Mouse (Mus musculus) gonadal fat pad, adult 2 months (tissue): ENCODE measurements at regions not wholly inside any gene's neighbourhood (a gene's known extent, or its start where the extent isn't known, plus 50 kb on each side); places are given as distances from the start of the nearest gene placed in this dataset.
"Not testable (repeated sequence)": the region's sequence is repeated elsewhere in the genome, so short reads cannot be mapped to it uniquely, and the experiment has no call there.

Experiments
- DNase-seq: peaks from one replicate; pipeline ENCODE4 v3.0.0-alpha.2; 2012; ENCODE audit warnings: low read depth

DNA sequence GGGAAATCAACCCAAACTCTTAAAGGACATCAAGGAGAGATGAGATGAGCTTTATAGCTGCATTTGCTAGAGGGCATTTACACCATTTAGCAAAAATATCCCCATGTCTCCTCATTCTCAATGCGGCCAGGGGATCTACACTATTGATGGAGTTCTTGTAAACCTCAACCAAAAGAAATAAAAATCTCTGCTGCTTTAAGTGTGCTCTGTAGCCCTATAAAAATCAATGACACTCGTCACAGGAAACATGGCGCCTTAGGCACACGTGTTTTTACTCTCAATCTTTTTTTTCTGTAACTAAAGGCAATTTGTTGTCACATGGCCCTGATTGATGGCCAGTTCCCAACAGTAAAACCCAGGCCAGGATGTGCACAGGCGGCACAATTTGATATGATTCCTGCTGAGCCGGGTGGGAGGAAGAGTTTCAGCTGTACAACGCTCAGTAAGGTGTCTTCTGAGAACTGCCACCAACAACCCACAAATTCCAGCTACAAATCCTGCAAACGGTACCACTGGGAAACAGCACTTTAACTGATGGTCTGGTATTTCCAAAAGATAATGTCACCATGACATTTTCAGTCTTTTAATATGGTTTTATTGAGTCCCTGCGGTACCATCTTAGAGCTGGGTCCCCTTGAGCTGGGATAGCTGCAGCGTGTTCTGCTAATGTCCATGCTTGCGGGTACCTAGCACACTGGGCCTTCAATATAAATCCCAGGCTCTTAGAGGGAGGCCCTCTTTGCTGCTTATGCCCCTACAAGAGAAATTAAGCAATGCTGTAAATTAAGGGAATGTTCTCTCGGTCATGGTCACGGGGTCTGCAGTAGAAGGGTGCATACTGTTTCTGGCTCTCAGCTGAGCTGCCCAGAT is 78.8 kb downstream of the Tpbg start:
- no peak for DNase-seq

DNA sequence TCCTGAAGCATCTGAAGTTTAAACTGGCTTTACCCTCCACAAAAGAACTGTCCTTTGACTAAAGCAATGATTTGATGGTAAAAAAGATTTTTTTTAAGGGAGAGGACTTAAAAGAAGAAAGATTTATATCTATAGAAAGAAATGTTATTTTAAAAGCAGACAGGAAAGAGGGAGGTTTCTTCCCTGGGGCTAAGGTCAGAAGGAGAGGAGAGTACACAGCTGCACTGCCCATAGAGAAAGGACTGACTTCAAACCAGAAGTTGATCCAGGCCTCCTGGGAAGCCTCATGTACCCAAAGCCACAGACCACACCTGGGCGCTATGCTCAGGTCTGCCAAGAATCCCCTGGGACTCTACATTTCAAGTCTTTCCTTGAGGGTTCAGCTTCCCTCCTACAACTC is 83.1 kb downstream of the Tpbg start:
- no peak for DNase-seq

- DNase-seq, result no peak
These were observed 90.0 kb downstream of the Tpbg start for GRCm38 (mm10) chr9:85932209-85932608.

DNA sequence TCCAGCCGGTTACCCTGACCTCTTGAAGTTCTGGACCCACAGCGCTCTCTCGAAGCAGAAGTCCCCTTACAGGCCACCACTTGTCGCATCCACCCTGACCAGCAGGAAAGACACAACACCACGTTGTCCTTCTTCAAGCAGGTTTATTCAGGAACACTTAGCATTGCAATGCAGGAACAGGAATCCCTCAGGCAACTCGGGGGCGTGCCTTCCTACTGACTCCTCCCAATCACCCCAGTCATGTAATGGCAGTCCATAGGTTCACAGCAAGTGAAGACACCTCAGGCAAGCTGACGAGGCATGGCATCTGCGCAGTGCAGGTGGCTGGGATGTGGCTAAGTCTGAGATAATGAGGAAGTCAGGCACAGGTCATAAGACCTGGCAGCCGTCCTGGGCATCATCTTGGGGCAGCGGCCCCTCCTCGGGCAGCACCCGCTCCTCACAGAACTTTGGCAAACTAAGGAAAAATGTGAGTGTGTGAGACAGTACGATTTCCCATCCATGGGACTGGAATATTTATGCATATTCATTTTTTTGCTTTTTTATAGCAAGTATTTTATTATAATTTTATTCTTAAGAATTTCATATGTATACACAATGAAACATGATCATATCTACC is 101.0 kb downstream of the Tpbg start:
- not testable (repeated sequence) for DNase-seq

DNA sequence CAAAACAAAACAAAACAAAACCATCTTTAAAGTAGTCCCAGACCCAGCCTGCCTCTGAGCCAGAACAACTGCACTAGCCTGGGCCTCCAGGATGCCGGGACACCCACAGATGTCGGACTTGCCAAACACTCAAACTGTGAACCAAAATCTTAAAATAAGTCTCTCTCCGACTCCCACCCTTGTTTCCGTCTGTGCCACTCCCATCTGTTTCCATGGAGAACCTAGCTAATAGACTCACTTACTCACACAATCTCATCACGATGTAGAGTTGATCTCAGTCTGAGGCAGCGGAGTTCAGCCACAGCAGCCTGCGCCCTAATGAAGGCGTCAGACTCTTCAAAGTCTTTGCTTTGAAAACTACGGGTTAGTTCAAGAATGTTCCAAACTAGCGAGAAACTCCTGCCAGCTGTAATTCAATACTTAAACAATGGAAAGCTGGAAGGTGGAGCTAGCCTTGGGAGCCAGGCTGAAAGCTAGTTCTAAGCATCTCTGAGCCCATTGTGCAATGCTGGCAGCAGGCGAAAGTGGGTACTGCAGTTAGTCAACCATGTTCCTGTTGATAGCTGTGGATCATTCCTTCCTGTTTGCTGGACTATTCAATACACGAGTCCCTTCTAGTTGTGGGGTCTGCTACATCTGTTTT is 106.4 kb downstream of the Tpbg start:
- no peak for DNase-seq

GRCm38 (mm10) chr9:85951777-85952176 is 109.6 kb downstream of the Tpbg start:
- DNase-seq, result no peak

- DNase-seq, result no peak
These were observed 127.9 kb downstream of the Tpbg start for GRCm38 (mm10) chr9:85970076-85970475.

GRCm38 (mm10) chr9:85981428-85981827 is 139.2 kb downstream of the Tpbg start:
- DNase-seq, result no peak

DNA sequence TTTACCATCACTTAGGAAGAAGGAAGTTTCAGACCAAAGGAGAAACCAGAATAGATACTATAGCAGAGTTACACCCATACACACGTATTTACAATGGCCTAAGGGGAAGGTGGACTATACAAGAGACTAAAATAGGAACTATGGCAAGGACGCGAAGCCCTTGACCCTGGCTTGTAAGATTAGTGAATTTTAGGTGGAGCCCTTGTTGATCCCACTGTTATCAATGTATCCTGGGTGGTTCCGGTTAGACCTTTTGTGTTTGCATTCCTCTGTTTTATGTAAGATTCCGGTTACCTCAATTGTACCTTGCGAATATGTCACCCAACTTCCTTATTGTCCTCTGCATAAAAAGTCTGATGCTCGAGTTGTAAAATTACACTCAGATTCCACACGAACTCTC is 141.3 kb downstream of the Tpbg start:
- not testable (repeated sequence) for DNase-seq

DNA sequence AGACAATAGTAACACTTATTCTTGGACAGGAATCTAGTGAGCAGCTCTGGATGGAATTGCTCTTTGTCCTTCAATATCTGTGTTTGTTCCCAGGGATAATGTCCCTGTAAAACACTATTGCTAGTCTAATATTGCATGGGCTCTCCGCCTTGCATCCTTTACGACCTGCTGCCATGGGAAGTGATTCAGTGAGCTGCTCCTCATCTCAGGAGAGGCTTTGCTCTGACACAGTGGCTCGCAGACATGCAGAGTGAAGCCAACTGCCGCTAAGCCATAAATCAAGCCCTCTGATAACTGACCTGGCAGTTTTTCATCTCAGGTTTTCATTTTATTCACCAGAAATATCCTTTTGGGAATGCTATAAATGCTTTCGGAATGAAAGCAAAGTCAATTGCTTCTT is 143.5 kb downstream of the Tpbg start:
- no peak for DNase-seq

DNA sequence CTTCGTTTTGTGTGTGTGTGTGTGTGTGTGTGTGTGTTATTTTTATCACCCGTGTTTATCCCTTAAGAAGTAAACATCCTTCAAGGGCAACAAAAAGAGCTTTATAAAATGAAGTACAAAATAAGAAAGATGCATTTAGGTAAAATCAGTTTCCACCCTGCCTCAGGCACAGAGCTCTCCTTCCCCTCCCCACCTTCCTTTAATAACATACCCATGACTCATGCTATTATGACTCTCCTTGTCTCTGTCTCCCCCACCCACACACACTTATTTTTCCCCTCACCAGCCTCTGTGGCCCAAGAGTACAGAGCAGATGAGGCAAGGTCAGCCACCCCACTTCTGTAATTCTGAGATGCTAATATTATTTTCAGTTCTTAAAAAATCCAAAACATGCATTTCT is 144.0 kb downstream of the Tpbg start:
- DNase-seq, result no peak

DNA sequence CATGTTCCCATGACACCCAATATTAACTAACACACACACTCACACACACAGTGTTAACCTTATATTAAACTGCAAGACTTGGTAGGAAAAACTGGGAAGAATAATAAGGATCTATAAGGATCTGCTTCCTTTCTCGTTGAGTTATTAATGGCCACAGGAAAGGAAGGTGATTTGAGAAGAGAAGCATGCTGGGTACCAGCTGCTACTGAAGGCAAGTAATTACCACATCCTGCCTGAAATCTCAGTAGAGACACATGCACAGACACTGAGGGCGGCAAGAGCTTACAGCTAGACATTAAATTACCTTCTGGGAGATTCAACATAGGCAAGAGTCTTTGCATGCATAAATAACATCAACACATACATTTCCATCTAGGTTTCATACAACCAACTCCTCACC is 160.8 kb downstream of the Tpbg start:
- DNase-seq, result no peak

- DNase-seq, result no peak
These were observed 169.5 kb downstream of the Tpbg start for GRCm38 (mm10) chr9:86011661-86012060.

DNA sequence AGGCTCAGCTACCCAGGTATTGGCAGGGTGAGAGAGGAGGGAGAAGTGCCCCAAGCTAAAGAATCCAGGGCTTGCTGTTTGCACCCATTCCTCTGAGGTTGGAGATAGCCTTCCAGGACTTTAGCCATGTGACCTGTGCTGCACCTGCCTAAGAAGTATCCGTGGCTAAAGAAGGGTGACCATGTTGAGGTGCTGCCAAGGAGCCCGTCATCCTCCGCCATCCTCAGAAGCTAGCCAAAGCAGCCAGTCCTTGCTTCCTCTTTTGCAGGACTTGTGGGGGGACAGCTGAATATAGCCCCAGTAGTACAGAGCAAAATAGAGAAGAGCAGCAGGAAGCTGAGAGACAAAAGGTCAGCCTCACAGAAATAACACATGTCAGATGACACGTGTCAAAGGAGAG is 173.7 kb downstream of the Tpbg start:
- DNase-seq, result no peak

GRCm38 (mm10) chr9:86020133-86020532 is 178.0 kb downstream of the Tpbg start:
- no peak for DNase-seq

DNA sequence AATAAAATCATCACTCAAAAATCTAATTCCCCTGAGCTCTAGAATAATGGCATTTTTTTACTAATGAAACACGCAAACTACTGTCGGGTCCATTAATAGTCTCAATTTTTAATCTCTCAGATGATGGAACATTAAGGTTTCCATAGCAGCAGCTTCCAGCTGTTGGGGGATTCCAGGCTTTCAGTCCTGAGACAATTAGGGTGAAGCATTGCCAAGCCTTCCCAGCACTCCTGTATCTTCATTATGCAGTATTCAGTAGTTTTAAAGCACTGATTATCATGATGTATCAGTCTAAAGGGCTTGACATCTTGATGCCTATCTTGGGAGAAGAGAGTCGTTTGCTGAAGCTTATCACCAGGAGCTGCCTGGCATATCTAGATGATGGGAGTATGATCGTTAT is 178.6 kb downstream of the Tpbg start:
- DNase-seq, result no peak

GRCm38 (mm10) chr9:86030738-86031137 is 188.6 kb downstream of the Tpbg start:
- peak; percentile 28 for DNase-seq

GRCm38 (mm10) chr9:86044098-86044497 is 201.9 kb downstream of the Tpbg start:
- DNase-seq, result no peak

DNA sequence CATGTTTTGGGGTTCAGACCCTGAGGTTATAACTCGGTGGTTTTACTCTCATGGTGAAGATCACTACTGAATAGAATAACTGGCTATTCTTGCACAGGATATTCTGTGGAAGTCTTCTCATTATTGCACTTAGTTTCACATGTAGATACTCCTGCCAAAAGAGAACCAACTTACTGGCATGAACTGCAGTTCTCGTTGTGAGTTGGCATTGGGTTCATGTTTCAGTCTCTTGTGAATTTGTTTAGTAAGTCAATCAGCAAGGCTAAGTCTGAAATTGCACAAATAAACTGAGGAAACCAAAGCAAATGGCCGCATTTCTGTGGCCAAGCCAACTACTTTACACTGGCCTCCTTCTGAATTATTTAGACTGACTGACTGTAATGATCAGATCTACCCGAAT is 215.9 kb downstream of the Tpbg start:
- no peak for DNase-seq

DNA sequence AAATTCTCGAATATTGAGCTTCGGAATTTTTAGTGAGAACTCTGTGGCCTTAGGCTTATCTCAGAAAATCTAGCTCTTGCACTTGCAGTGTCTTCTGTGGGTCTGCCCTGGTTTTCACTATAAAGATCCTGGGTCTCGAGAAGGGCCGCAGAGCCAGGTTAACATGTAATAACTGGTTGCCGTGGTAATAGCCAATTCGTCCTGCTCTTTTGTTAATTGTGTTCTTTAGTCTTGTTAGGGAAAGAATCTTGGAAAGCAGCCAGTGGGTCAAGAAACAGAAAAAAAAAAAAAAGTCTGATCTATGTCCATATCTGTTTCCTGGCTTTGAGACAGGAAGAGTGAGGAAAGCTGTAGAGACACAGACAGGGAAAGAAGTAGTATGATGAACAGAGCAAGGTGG is 217.9 kb downstream of the Tpbg start:
- DNase-seq, result no peak

DNA sequence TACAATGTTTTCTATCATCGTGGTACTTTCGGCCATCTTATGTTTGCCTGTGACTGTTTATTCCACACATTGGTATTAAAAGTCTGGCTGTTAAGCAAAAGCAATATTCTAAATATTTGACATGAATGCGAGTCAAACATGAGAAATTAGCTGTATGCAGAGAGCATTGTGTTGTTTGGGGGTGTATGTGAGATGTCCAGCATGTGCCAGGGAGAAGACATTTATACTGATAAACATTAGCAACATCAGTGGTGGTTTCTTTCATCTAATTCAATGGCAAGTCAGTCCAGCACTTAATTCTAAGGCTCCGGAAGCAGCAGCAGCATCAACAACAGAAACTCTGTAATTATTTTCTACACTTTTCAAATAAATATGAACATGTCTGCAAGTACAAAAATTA is 219.1 kb downstream of the Tpbg start:
- DNase-seq, result no peak

GRCm38 (mm10) chr9:86079275-86079674 is 237.1 kb downstream of the Tpbg start:
- no peak for DNase-seq

GRCm38 (mm10) chr9:86081873-86082272 is 239.7 kb downstream of the Tpbg start:
- no peak for DNase-seq
